Mouse (Mus musculus) heart, adult 2 months (tissue): Measurements from ENCODE around the gene Dydc1.

Source experiments
- CTCF ChIP-seq: fragments of 200-600 bp; IDR thresholded peaks from 2 replicates; pipeline ENCODE4 v1.8.1; 2022; ENCODE audit warnings: antibody characterized with exemption, mild to moderate bottlenecking, moderate library complexity
- EP300 ChIP-seq: fragments of 200-500 bp; IDR thresholded peaks from 2 replicates; pipeline ENCODE4 v1.6.1; 2011; ENCODE audit warnings: low read depth, low read length, control low read depth; ENCODE audit not compliant: insufficient read depth
- POLR2A ChIP-seq: fragments of 200-500 bp; IDR thresholded peaks from 2 replicates; pipeline ENCODE4 v1.6.1; 2011; ENCODE audit warnings: mild to moderate bottlenecking, low read depth, low read length, control low read depth; ENCODE audit not compliant: insufficient read depth

- TF ChIP-seq EP300 (no peak), CTCF (no peak), POLR2A (no peak)
Observed at GRCm38 (mm10) chr14:41050471-41050870, 22.2 kb upstream of the Dydc1 start.
